Mouse (Mus musculus): ENCODE data around the gene Pcnx4. TPM values are rescaled to one million over a fixed set of nuclear protein-coding genes. Genes with fewer than 3 reads are reported as not detected.
"Not testable (repeated sequence)": the region's sequence is repeated elsewhere in the genome, so short reads cannot be mapped to it uniquely, and the experiment has no call there.

Pcnx4 gene
- total RNA-seq, 2 experiments from 2014 or later, result 2.1 to 2.6 TPM

DNA sequence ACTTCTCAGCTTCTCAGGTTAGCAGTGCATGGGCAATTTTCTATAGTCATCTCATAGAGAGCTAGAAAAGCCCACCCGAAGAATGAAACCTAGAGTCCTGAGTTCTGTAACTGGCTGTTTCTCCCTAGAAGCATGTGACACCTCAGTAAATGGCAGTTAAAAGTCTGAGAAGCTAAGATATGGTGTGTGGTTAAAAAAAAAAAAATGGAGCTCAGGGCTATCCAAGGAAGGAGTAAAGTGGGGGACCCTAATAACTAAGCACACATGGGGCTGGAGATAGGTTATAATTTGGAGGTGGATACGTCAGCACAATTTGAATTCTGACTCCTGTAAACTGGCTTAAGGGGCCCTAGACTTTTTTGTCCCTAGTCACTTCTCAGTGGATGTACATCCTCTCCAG is 46.9 kb downstream of the Pcnx4 start:
- intact Hi-C loops (cut with DNase I; ENCODE audit: low total_unique reads), result no loop called here
- no peak for DNase-seq

DNA sequence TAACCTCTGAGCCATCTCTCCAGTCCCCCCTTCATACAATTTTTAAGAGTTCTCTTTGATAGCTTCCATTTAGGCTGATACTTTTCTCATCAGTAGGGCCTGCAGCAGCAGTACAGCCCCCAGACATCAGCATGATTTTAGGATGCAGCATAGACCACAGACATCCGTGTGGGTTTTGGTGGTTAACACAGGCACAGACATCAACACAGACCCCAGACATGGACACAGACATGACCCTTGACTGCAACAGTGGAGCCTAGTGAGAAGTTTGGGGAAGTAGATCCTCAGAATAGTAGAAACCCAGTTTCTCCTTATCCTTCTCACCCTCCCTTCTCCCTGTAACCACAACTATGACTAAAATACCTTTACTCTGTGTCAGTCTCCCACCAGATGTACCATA is 49.2 kb downstream of the Pcnx4 start:
- intact Hi-C loops (cut with DNase I; ENCODE audit: low total_unique reads), result no loop called here
- DNase-seq, result no peak

GRCm38 (mm10) chr12:72592991-72593390 is 56.8 kb downstream of the Pcnx4 start:
- intact Hi-C loops (cut with DNase I; ENCODE audit: low total_unique reads), result no loop called here
- no peak for DNase-seq

GRCm38 (mm10) chr12:72594001-72594400 is 57.8 kb downstream of the Pcnx4 start:
- intact Hi-C loops (cut with DNase I; ENCODE audit: low total_unique reads), result no loop called here

GRCm38 (mm10) chr12:72598731-72599130 is 62.5 kb downstream of the Pcnx4 start:
- DNase-seq; intact Hi-C loops (cut with DNase I; ENCODE audit: low total_unique reads): not testable (repeated sequence)

More at GRCm38 (mm10) chr12:72594001-72594400, 57.8 kb downstream of the Pcnx4 start:
- no peak for DNase-seq

DNA sequence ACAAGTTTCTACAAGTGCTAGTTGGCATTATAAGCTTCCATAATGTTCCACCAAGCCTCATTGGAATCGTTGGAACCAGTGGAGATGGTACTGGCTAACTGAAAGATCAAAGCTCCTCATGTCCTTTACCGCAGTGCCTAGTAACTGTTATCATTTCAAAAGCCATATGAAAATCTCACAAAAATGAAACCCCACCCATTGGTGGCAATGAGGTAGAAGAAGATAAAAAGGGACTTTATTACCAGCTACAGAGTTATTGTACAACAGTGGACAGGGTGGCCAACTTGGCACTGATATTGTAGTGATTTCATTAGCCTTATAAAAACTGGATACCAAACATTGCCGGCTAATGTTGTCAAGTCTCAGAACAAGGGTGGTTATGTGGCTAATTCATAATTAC is 75.9 kb downstream of the Pcnx4 start:
- DNase-seq, result no peak
- intact Hi-C loops (cut with DNase I; ENCODE audit: low total_unique reads), result no loop called here

GRCm38 (mm10) chr12:72620856-72621255 is 84.7 kb downstream of the Pcnx4 start:
- no peak for DNase-seq
- intact Hi-C loops (cut with DNase I; ENCODE audit: low total_unique reads), result no loop called here

GRCm38 (mm10) chr12:72621441-72621840 is 85.3 kb downstream of the Pcnx4 start:
- no peak for DNase-seq
- intact Hi-C loops (cut with DNase I; ENCODE audit: low total_unique reads), result no loop called here

GRCm38 (mm10) chr12:72622853-72623496 is 86.8 kb downstream of the Pcnx4 start:
- intact Hi-C loops (cut with DNase I; ENCODE audit: low total_unique reads), result no loop called here
- DNase-seq, result no peak

DNA sequence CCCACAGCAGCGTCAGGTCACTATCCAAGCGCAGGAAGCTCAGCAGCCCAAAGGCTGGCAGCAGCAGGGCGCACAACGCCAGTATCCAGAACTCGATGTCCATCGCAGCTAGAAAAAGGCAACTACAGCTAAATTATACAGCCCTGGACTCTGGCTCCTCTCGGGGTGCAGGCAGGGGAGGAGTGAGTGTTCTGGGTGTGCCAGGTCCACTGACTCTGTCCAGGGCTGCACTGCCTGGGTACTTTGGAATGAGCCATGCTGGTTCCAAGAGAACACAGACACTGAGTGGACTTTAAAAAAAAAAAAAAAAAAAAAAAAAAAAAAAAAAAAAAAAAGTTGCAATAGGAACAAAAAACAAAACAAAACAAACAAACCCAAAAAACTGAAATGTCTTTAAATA is 92.6 kb downstream of the Pcnx4 start:
- intact Hi-C loops (cut with DNase I; ENCODE audit: low total_unique reads), result no loop called here
- no peak for DNase-seq

Other genes starting within 250 kb of the Pcnx4 start
- gene Rtn1, start 127.3 kb upstream of the Pcnx4 start, total RNA-seq (2021), result 1 to 10 TPM; 3.3 to 4.6 TPM
- under 1 TPM in 1 of 2 experiments, not detected in 1; 0.06 TPM for gene Lrrc9, start 94.5 kb upstream of the Pcnx4 start, total RNA-seq (2021)
- not detected for gene Gm4756, start 113.3 kb downstream of the Pcnx4 start, total RNA-seq (2021)
- 10 to 100 TPM; 21.9 to 26.7 TPM for gene Dhrs7, start 128.5 kb downstream of the Pcnx4 start, total RNA-seq (2021)
- gene Ppm1a, start 221.1 kb downstream of the Pcnx4 start, total RNA-seq (2021), result 100 to 1,000 TPM; 156 to 160 TPM